Mouse (Mus musculus): Measurements from ENCODE around the gene Gm12216. TPM values are rescaled to one million over a fixed set of nuclear protein-coding genes. Genes with fewer than 3 reads are reported as not detected.

The Gm12216 gene
- polyA plus RNA-seq, 1 experiment = not detected

GRCm38 (mm10) chr11:53734431-53734830 is 124.6 kb downstream of the Gm12216 start:
- TF ChIP-seq TAL1 (IDR thresholded peaks at IDR 0.05; ENCODE audit: low read length) (no peak), GATA1 (IDR thresholded peaks at IDR 0.05; ENCODE audit: low read length) (no peak)
- H3K27me3 ChIP-seq (ENCODE audit: control insufficient read depth) = no peaks in the 10 kb centered on the region
- H3K4me1 ChIP-seq (ENCODE audit: control insufficient read depth) = peaks cover 14% of the 10 kb centered on the region
- H3K9me3 ChIP-seq (ENCODE audit: control insufficient read depth, low read length) = no peaks in the 10 kb centered on the region
- H3K4me3 ChIP-seq (replicated peaks) = no peak overlapping the region
- H3K36me3 ChIP-seq (ENCODE audit: control insufficient read depth) = no peaks in the 10 kb centered on the region

GRCm38 (mm10) chr11:53733824-53734223 is 125.2 kb downstream of the Gm12216 start:
- Histone ChIP-seq H3K9me3 (ENCODE audit: control insufficient read depth, low read length) (no peaks in the 10 kb centered on the region), H3K4me3 (replicated peaks) (no peak overlapping the region), H3K27me3 (ENCODE audit: control insufficient read depth) (no peaks in the 10 kb centered on the region), H3K36me3 (ENCODE audit: control insufficient read depth) (no peaks in the 10 kb centered on the region), H3K4me1 (ENCODE audit: control insufficient read depth) (peaks cover 14% of the 10 kb centered on the region)
- TF ChIP-seq TAL1 (IDR thresholded peaks at IDR 0.05; ENCODE audit: low read length) = no peak
- TF ChIP-seq GATA1 (IDR thresholded peaks at IDR 0.05; ENCODE audit: low read length) = no peak

Other genes starting within 250 kb of the Gm12216 start
- gene Il4, start 240.6 kb downstream of the Gm12216 start, polyA plus RNA-seq (2012) = not detected in 2 replicates
- 0.07 TPM in 1 of 2 replicates, not detected in the other for gene Il13, start 224.6 kb downstream of the Gm12216 start, polyA plus RNA-seq (2012)
- gene Rad50, start 151.9 kb downstream of the Gm12216 start, polyA plus RNA-seq (2012) = 0.41 and 0.46 TPM in 2 replicates
- gene Il5, start 138.5 kb downstream of the Gm12216 start, polyA plus RNA-seq (2012) = not detected in 2 replicates
- gene Irf1, start 89.2 kb downstream of the Gm12216 start, polyA plus RNA-seq (2012) = 0.01 and 0.04 TPM in 2 replicates
- gene Gm17334, start 86.1 kb downstream of the Gm12216 start, polyA plus RNA-seq (2012) = not detected in 2 replicates
- 0.07 TPM in 1 of 2 replicates, not detected in the other for gene Slc22a5, start 32.4 kb upstream of the Gm12216 start, polyA plus RNA-seq (2012)
- gene Slc22a21, start 121.1 kb upstream of the Gm12216 start, polyA plus RNA-seq (2012) = 0.26 and 0.77 TPM in 2 replicates
- 10.1 and 12.5 TPM in 2 replicates for gene Slc22a4, start 168.8 kb upstream of the Gm12216 start, polyA plus RNA-seq (2012)
- gene Pdlim4, start 209.8 kb upstream of the Gm12216 start, polyA plus RNA-seq (2012) = 0.10 and 0.17 TPM in 2 replicates
- gene P4ha2, start 240.8 kb upstream of the Gm12216 start, polyA plus RNA-seq (2012) = not detected in 2 replicates

Data from erythroblast, embryonic 14.5 days (primary cell).